Mouse (Mus musculus) forelimb bud, embryonic 11.5 days (tissue): ENCODE measurements around the gene Ero1l.

ENCODE experiments used
- DNase-seq: peaks from one replicate; pipeline ENCODE4 v3.0.0-alpha.2; 2012; ENCODE audit warnings: low read depth, low spot score

Gene Ero1l

DNA sequence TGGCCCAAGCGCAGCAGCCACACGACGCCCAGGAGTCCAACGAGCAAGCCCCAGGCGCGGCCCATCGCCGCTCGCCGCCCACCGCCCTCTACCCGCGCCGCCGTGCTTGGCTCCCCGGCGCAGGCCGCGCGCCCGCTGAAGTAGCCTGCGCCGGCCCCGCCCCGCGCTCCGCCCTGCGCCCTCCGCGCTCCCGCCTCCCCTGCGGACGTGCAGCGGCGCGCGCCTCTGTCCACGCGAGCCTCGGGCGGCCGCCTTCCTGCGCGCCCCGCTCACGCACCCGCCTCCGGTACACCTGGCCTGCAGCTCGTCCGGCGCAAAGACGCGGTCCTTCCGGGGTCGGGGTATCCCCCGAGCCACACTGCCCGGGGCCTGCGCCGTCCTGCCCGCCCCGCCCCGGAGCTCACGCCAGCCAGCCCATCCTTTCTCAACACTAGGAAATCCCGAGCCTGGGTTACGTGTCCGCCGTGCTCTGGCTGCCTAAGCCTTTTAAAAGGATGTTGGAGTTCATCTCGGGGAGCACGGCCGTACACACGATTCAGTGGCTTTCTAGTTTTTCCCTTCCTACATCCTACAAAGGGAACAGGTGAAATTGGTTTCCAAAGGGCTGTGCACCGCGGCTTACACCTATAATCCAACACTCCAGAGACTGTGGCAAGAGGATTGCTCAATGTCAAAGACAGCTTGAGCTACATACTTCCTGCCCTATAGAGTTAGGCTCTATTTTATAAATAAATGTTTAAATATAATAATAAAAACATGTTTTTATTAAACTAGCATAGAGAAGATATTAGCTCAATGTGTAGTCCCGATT, at the start of gene Ero1l:
TSS of gene Ero1l (minus strand) at position 346 of the 811 bp plus-strand sequence.
- peak; percentile 66 for DNase-seq

- DNase-seq: no peak
Measured at GRCm38 (mm10) chr14:45365196-45365587, 46.6 kb upstream of the Ero1l start.

- DNase-seq: no peak
Measured at GRCm38 (mm10) chr14:45364211-45365195, 45.9 kb upstream of the Ero1l start.

- peak; percentile 89 for DNase-seq
Measured at GRCm38 (mm10) chr14:45350931-45351859, 32.6 kb upstream of the Ero1l start, which contains the start of gene Styx. TSS of gene Styx (plus strand) at chr14:45351093.

- peak; percentile 94 for DNase-seq
Measured at GRCm38 (mm10) chr14:45329589-45330181, 11.1 kb upstream of the Ero1l start, which contains the start of gene Psmc6. TSS of gene Psmc6 (plus strand) at chr14:45329788.

DNA sequence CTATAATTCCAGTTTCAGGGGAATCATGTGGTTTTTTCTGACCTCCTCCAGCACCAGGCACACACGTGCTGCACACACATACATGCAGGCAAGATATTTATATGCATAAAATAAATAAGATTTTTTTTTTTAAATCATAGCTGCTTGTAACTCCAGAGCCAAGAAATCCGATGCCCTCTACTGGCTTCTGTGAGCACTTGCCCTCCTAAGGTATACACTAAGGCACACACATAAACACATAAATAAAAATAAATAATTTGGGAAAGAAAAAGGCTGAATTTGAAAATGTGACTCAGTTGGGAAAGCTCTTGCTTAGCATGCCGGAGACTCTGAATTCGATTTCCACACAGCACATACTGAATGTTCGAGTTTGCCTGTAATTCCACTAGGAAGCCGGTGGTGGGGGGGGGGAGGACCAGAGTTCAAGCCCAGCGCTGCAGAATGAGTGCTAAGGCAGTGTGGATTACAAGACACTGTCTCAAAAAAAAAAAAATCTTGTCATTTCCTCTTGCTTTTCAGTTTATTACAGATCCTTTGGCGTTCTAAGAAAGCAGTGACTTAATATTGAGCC, 10.5 kb upstream of the Ero1l start:
- DNase-seq: peak; percentile 11

DNA sequence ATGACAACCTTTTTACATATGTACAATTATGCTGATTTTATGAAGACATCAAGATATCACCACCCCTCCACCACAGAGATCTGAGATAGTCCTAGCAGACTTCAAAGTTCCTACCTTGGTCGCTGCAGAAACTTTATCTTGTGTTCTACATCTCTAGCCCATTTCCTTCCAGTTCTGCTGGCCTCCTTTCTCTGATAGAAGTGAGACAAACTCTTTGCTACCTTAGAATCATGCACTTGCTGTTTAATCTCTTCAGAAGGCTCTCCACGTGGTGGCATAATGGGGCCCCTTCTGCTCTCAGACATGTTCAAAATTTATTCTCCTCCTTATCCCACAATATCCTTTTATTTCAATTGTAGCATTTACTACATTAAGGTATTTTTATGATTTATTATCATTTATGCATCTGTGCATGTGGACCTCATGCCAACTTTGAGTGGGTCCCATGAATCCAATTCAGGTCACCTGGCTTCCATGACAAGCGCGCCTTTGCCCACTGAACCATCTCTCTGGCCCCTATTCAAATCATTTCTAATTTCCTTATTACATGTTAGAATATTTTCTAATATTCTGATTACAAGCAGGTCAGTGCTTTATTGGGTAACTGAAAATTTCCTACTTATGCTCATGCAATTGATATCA, 9.6 kb upstream of the Ero1l start:
- DNase-seq: no peak

DNA sequence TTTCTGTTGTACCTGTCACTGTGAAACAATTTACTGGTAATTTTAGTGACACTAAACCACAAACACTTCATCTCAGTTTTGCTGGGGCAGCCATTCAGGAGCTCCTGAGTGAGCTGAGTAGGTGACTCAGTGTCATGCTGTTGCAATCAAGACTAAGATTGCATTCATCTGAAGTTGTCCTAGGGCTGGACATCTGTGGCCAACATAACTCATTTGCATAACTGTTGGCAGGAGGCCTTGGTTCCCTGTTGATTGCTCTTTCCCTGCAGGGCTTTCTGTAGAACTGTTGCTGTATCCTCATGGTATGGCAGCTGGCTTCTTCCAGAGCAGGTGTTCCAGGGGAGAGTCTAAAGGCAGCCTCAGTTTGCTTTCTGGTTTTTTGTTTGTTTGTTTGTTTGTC, 6.9 kb upstream of the Ero1l start:
- DNase-seq: no peak

DNA sequence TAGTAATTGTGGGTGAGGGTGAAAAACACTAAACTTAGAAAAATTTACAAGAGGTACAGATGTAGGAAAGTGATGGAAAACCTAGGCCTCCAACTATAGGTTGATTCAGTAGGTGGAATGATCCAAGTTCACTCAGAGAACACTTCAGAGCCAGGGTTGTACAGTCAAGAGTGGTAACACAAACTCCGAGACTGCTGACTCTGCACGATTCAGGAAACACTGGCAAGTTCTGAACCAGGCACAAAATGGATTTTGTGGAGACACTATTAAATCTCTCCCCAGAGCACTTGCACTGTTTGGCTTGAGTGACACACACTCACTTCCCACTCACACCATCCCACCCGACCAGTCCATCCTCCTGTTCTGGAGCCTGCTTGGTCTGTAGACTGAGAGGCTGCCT, 4.7 kb upstream of the Ero1l start:
- no peak for DNase-seq

GRCm38 (mm10) chr14:45322450-45322849, 3.9 kb upstream of the Ero1l start:
- no peak for DNase-seq

DNA sequence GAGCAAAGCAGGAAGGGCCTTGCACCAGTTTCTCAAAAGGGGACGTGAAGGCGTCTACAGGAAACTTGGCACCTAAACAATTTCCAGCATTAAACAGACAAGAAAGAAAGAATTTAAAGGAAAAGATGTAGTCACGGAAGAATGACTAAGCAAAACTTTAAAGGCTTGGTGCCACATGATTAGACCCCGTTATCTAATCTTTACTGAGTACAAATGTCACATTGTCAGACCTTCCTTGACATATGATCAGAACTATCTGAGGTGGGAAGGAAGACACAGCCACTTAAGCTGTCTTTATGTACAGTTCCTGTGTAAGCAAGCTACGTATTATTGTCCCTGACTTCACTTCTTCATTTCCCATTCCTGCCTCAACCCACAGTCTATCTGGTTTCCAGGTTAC, 3.1 kb upstream of the Ero1l start:
- DNase-seq: no peak

DNA sequence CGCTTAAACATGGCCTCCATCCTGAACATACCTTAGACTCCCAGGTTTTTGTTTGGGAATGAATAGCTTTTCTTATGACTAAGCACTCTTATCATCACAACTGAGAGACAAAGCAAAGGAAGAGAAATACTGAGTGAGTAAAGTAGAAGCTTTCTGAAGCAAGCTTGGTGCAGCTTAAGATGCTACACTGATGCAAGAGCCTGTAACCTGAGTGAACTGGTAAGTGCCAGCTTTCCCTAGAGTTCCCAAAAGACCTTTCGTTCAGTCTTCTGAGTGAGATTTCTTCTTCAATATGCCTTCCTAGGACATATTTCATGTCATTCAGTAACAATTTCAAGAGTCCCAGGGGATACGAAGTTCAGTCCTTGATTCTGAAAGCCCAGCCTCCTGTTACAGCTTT, 2.5 kb upstream of the Ero1l start:
- DNase-seq: no peak

GRCm38 (mm10) chr14:45320111-45320510, 1.5 kb upstream of the Ero1l start:
- no peak for DNase-seq

DNA sequence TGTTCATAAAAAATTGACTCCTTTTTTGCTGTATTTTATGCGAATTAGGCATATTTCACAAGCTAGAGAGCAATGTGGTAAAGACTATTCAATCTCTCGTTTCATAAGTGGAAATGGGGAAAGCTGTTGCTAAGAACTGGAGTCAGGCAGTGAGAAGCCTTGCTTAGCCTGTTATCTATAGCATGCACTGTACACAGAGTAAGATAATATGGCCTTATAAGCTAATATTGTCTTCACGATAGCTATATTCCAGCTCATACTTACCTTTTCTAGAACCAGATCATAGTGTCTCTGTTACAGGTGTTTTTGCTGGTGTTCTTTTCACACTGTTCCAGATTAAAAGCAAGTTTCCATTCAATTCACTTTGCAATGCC, 653 bp upstream of the Ero1l start:
- DNase-seq: no peak

DNA sequence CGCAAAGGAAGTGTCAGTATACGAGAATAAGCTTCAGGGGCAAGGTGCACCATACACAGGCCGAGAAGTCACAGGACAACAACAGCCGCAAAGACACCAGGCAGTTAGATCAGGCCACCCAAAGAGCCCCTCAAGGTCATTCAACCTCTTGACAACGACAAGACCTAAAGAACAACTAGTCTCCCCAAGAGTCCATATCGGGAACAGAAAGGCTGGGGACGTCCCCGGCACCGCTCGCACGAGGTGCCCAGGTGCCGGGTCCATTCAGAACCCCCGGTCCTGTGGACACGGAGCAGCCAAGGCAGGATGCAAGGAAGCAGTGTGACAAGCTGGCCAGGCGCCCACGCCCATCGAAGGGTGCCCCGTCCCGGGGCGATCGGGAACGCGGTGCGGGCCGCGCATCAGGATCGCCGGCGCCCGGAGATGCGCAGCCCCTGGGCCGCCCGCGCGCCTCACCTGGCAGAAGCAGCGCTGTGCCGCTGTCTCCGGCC, 605 bp downstream of the Ero1l start:
- DNase-seq: peak; percentile 16

GRCm38 (mm10) chr14:45316927-45317326, 1.6 kb downstream of the Ero1l start:
- DNase-seq: no peak

GRCm38 (mm10) chr14:45310101-45310500, 8.5 kb downstream of the Ero1l start:
- no peak for DNase-seq

DNA sequence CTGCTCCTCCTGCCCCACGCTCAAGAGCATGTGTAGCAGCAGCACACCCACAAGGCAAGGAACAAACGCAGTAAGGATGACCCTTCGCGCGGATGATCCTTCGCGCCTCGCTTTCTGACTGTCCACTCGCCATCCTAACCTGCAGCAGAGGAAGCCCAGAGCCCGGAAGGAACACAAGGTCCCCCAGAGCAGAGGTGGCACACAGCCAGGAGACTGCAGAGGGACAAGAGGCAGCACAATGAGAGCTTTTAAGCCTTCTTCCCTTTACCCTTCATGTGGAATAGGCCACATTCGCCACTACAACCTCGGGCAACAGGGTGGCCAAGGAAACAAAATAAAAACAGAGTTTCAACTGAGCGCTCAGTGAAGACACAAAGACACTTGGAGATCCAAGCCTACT, 8.9 kb downstream of the Ero1l start:
- no peak for DNase-seq

DNA sequence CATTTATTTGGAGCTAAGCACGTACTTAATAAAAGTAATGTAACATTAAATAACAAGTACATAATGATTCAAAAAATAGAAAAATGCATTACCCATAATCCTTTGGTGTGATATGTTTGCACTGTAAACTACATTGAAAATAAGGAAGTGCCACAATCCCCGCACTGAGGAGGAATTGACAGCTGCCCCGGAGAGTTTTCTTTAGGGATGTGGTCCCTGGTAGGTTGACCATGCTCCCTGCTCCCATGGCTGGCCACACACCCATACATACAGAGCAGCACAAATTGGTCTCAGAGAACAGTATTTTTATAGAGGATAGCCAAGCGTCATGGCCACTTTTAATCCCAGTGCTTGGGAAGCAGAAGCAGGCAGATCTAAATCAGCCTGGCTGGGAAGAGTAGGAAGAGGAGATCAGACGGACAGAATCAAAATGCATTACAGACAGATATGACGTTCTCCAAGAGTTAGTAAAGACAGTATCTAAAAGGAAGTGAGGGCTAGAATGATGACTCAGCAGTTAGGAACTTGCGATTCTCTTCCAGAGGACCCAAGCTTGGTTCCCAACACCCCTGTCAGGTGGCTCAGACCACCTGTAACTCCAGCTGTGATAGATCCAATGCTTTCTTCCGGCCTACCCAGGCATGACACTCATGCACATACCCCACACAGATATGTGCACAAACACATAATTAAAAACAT, 10.8 kb downstream of the Ero1l start:
- DNase-seq: no peak
